Mouse (Mus musculus): Measurements from ENCODE around the gene Ptpro. TPM values are rescaled to one million over a fixed set of nuclear protein-coding genes. Genes with fewer than 3 reads are reported as not detected.

The Ptpro gene
- polyA plus RNA-seq, 1 experiment from 2014 or later: 1.8 TPM

GRCm38 (mm10) chr6:137360166-137360565, 108.0 kb downstream of the Ptpro start:
- Histone ChIP-seq H3K36me3 (ENCODE audit: control insufficient read depth, insufficient read depth, low read length) (no peaks in the 10 kb centered on the region), H3K27me3 (replicated peaks; ENCODE audit: control insufficient read depth, insufficient read depth, low read length) (no peaks in the 10 kb centered on the region), H3K4me1 (ENCODE audit: control insufficient read depth, insufficient read depth, low read length) (no peaks in the 10 kb centered on the region), H3K9me3 (ENCODE audit: control insufficient read depth, low read length) (no peaks in the 10 kb centered on the region), H3K4me3 (ENCODE audit: low read length) (no peak overlapping the region), H3K9ac (ENCODE audit: low read depth, low read length) (no peak overlapping the region), H3K27ac (ENCODE audit: low read length) (no peak overlapping the region), H3K4me2 (ENCODE audit: low read depth, low read length) (no peak overlapping the region)
- ATAC-seq: no peak
- 90% methylated on average over 7 of the region's 7 CpGs for WGBS

- H3K36me3 ChIP-seq (ENCODE audit: control insufficient read depth, insufficient read depth, low read length): no peaks in the 10 kb centered on the region
- no peak overlapping the region for H3K27ac ChIP-seq (ENCODE audit: low read length)
- H3K9me3 ChIP-seq (ENCODE audit: control insufficient read depth, low read length): no peaks in the 10 kb centered on the region
- H3K4me2 ChIP-seq (ENCODE audit: low read depth, low read length): no peak overlapping the region
- H3K27me3 ChIP-seq (replicated peaks; ENCODE audit: control insufficient read depth, insufficient read depth, low read length): no peaks in the 10 kb centered on the region
- WGBS: 33% methylated on average over 8 of the region's 8 CpGs
- ATAC-seq: 0 out of 2 replicates have a peak, but pooled peaks have one; percentile 40
- no peaks in the 10 kb centered on the region for H3K4me1 ChIP-seq (ENCODE audit: control insufficient read depth, insufficient read depth, low read length)
- H3K9ac ChIP-seq (ENCODE audit: low read depth, low read length): no peak overlapping the region
- no peak overlapping the region for H3K4me3 ChIP-seq (ENCODE audit: low read length)
Observed at GRCm38 (mm10) chr6:137362216-137362615, 110.1 kb downstream of the Ptpro start.

- H3K36me3 ChIP-seq (ENCODE audit: control insufficient read depth, insufficient read depth, low read length): no peaks in the 10 kb centered on the region
- no peaks in the 10 kb centered on the region for H3K9me3 ChIP-seq (ENCODE audit: control insufficient read depth, low read length)
- H3K4me2 ChIP-seq (ENCODE audit: low read depth, low read length): no peak overlapping the region
- no peaks in the 10 kb centered on the region for H3K27me3 ChIP-seq (replicated peaks; ENCODE audit: control insufficient read depth, insufficient read depth, low read length)
- H3K4me3 ChIP-seq (ENCODE audit: low read length): no peak overlapping the region
- no peak overlapping the region for H3K9ac ChIP-seq (ENCODE audit: low read depth, low read length)
- no peak overlapping the region for H3K27ac ChIP-seq (ENCODE audit: low read length)
- no peaks in the 10 kb centered on the region for H3K4me1 ChIP-seq (ENCODE audit: control insufficient read depth, insufficient read depth, low read length)
- no peak for ATAC-seq
- 77% methylated on average over 5 of the region's 5 CpGs for WGBS
Observed at GRCm38 (mm10) chr6:137364681-137365080, 112.6 kb downstream of the Ptpro start.

- H3K36me3 ChIP-seq (ENCODE audit: control insufficient read depth, insufficient read depth, low read length): no peaks in the 10 kb centered on the region
- no peak for ATAC-seq
Observed at GRCm38 (mm10) chr6:137365637-137366036, 113.5 kb downstream of the Ptpro start.

GRCm38 (mm10) chr6:137370745-137371144, 118.6 kb downstream of the Ptpro start:
- no peaks in the 10 kb centered on the region for H3K27me3 ChIP-seq (replicated peaks; ENCODE audit: control insufficient read depth, insufficient read depth, low read length)
- no peaks in the 10 kb centered on the region for H3K4me1 ChIP-seq (ENCODE audit: control insufficient read depth, insufficient read depth, low read length)
- no peak overlapping the region for H3K4me3 ChIP-seq (ENCODE audit: low read length)
- peak overlapping the region; percentile 4; the same call in 1 of the 2 replicates for H3K4me2 ChIP-seq (ENCODE audit: low read depth, low read length)
- H3K36me3 ChIP-seq (ENCODE audit: control insufficient read depth, insufficient read depth, low read length): no peaks in the 10 kb centered on the region
- H3K9me3 ChIP-seq (ENCODE audit: control insufficient read depth, low read length): no peaks in the 10 kb centered on the region
- H3K27ac ChIP-seq (ENCODE audit: low read length): no peak overlapping the region
- ATAC-seq: peak; percentile 71
- WGBS: 55% methylated on average over 8 of the region's 8 CpGs
- H3K9ac ChIP-seq (ENCODE audit: low read depth, low read length): no peak overlapping the region

More at GRCm38 (mm10) chr6:137365637-137366036, 113.5 kb downstream of the Ptpro start:
- no peaks in the 10 kb centered on the region for H3K27me3 ChIP-seq (replicated peaks; ENCODE audit: control insufficient read depth, insufficient read depth, low read length)
- H3K9ac ChIP-seq (ENCODE audit: low read depth, low read length): no peak overlapping the region
- H3K4me2 ChIP-seq (ENCODE audit: low read depth, low read length): no peak overlapping the region
- no peak overlapping the region for H3K4me3 ChIP-seq (ENCODE audit: low read length)
- 82% methylated on average over 2 of the region's 2 CpGs for WGBS
- H3K27ac ChIP-seq (ENCODE audit: low read length): no peak overlapping the region
- no peaks in the 10 kb centered on the region for H3K9me3 ChIP-seq (ENCODE audit: control insufficient read depth, low read length)
- no peaks in the 10 kb centered on the region for H3K4me1 ChIP-seq (ENCODE audit: control insufficient read depth, insufficient read depth, low read length)

- no peaks in the 10 kb centered on the region for H3K9me3 ChIP-seq (ENCODE audit: control insufficient read depth, low read length)
- H3K4me2 ChIP-seq (ENCODE audit: low read depth, low read length): no peak overlapping the region
- no peak overlapping the region for H3K4me3 ChIP-seq (ENCODE audit: low read length)
- WGBS: 72% methylated on average over 6 of the region's 6 CpGs
- H3K27ac ChIP-seq (ENCODE audit: low read length): no peak overlapping the region
- no peak overlapping the region for H3K9ac ChIP-seq (ENCODE audit: low read depth, low read length)
- no peaks in the 10 kb centered on the region for H3K27me3 ChIP-seq (replicated peaks; ENCODE audit: control insufficient read depth, insufficient read depth, low read length)
- no peak for ATAC-seq
- H3K4me1 ChIP-seq (ENCODE audit: control insufficient read depth, insufficient read depth, low read length): no peaks in the 10 kb centered on the region
- no peaks in the 10 kb centered on the region for H3K36me3 ChIP-seq (ENCODE audit: control insufficient read depth, insufficient read depth, low read length)
Observed at GRCm38 (mm10) chr6:137371455-137371854, 119.3 kb downstream of the Ptpro start.

GRCm38 (mm10) chr6:137373920-137374319, 121.8 kb downstream of the Ptpro start:
- no peak for ATAC-seq
- H3K36me3 ChIP-seq (ENCODE audit: control insufficient read depth, insufficient read depth, low read length): no peaks in the 10 kb centered on the region
- no peak overlapping the region for H3K9ac ChIP-seq (ENCODE audit: low read depth, low read length)
- H3K27ac ChIP-seq (ENCODE audit: low read length): no peak overlapping the region
- no peak overlapping the region for H3K4me3 ChIP-seq (ENCODE audit: low read length)
- H3K4me1 ChIP-seq (ENCODE audit: control insufficient read depth, insufficient read depth, low read length): no peaks in the 10 kb centered on the region
- no peaks in the 10 kb centered on the region for H3K9me3 ChIP-seq (ENCODE audit: control insufficient read depth, low read length)
- 68% methylated on average over 6 of the region's 6 CpGs for WGBS
- no peaks in the 10 kb centered on the region for H3K27me3 ChIP-seq (replicated peaks; ENCODE audit: control insufficient read depth, insufficient read depth, low read length)
- no peak overlapping the region for H3K4me2 ChIP-seq (ENCODE audit: low read depth, low read length)

- WGBS: 43% methylated on average over 9 of the region's 9 CpGs
- Histone ChIP-seq H3K27ac (ENCODE audit: low read length) (no peak overlapping the region), H3K27me3 (replicated peaks; ENCODE audit: control insufficient read depth, insufficient read depth, low read length) (no peaks in the 10 kb centered on the region), H3K4me3 (ENCODE audit: low read length) (no peak overlapping the region), H3K36me3 (ENCODE audit: control insufficient read depth, insufficient read depth, low read length) (no peaks in the 10 kb centered on the region), H3K4me1 (ENCODE audit: control insufficient read depth, insufficient read depth, low read length) (peaks cover 6% of the 10 kb centered on the region; the same call in 1 of the 2 replicates), H3K9me3 (ENCODE audit: control insufficient read depth, low read length) (no peaks in the 10 kb centered on the region), H3K9ac (ENCODE audit: low read depth, low read length) (no peak overlapping the region), H3K4me2 (ENCODE audit: low read depth, low read length) (no peak overlapping the region)
- ATAC-seq: no peak
Observed at GRCm38 (mm10) chr6:137382546-137382945, 130.4 kb downstream of the Ptpro start.

GRCm38 (mm10) chr6:137386344-137386743, 134.2 kb downstream of the Ptpro start:
- no peak for ATAC-seq
- 90% methylated on average over 4 of the region's 4 CpGs for WGBS
- H3K4me3 ChIP-seq (ENCODE audit: low read length): no peak overlapping the region

GRCm38 (mm10) chr6:137386935-137387334, 134.8 kb downstream of the Ptpro start:
- no peaks in the 10 kb centered on the region for H3K36me3 ChIP-seq (ENCODE audit: control insufficient read depth, insufficient read depth, low read length)
- WGBS: 47% methylated on average over 4 of the region's 4 CpGs
- no peak for ATAC-seq

More at GRCm38 (mm10) chr6:137386344-137386743, 134.2 kb downstream of the Ptpro start:
- Histone ChIP-seq H3K4me1 (ENCODE audit: control insufficient read depth, insufficient read depth, low read length) (peaks cover 6% of the 10 kb centered on the region; the same call in 1 of the 2 replicates), H3K9me3 (ENCODE audit: control insufficient read depth, low read length) (no peaks in the 10 kb centered on the region), H3K27ac (ENCODE audit: low read length) (no peak overlapping the region), H3K36me3 (ENCODE audit: control insufficient read depth, insufficient read depth, low read length) (no peaks in the 10 kb centered on the region), H3K4me2 (ENCODE audit: low read depth, low read length) (no peak overlapping the region), H3K9ac (ENCODE audit: low read depth, low read length) (no peak overlapping the region), H3K27me3 (replicated peaks; ENCODE audit: control insufficient read depth, insufficient read depth, low read length) (no peaks in the 10 kb centered on the region)

More at GRCm38 (mm10) chr6:137386935-137387334, 134.8 kb downstream of the Ptpro start:
- Histone ChIP-seq H3K9me3 (ENCODE audit: control insufficient read depth, low read length) (no peaks in the 10 kb centered on the region), H3K4me3 (ENCODE audit: low read length) (no peak overlapping the region), H3K9ac (ENCODE audit: low read depth, low read length) (no peak overlapping the region), H3K4me2 (ENCODE audit: low read depth, low read length) (no peak overlapping the region), H3K27me3 (replicated peaks; ENCODE audit: control insufficient read depth, insufficient read depth, low read length) (no peaks in the 10 kb centered on the region), H3K27ac (ENCODE audit: low read length) (no peak overlapping the region), H3K4me1 (ENCODE audit: control insufficient read depth, insufficient read depth, low read length) (peaks cover 6% of the 10 kb centered on the region; the same call in 1 of the 2 replicates)
